Mouse (Mus musculus): ENCODE results near the gene Lrrc2. TPM values are rescaled to one million over a fixed set of nuclear protein-coding genes. Genes with fewer than 3 reads are reported as not detected.

Lrrc2 gene
- polyA plus RNA-seq, 1 experiment from 2014 or later: 0.27 TPM

GRCm38 (mm10) chr9:110988078-110988477, 36.7 kb downstream of the Lrrc2 start:
- DNase-seq (ENCODE audit: low spot score) (no peak), ATAC-seq (replicated peaks; ENCODE audit: low FRiP score) (no peak)
- H3K27me3 ChIP-seq (ENCODE audit: control insufficient read depth, insufficient read depth, low read length): no peaks in the 10 kb centered on the region
- H3K9ac ChIP-seq (ENCODE audit: low read length): no peak overlapping the region
- no peak overlapping the region for H3K27ac ChIP-seq (ENCODE audit: low read depth, low read length)
- WGBS: 86% methylated on average over 3 of the region's 3 CpGs
- H3K4me3 ChIP-seq (ENCODE audit: low read depth, low read length): no peak overlapping the region
- no peaks in the 10 kb centered on the region for H3K4me1 ChIP-seq (replicated peaks; ENCODE audit: control insufficient read depth, insufficient read depth, low read length)
- H3K9me3 ChIP-seq (ENCODE audit: control insufficient read depth, low read length): no peaks in the 10 kb centered on the region
- H3K36me3 ChIP-seq (ENCODE audit: control insufficient read depth, insufficient read depth, low read length): no peaks in the 10 kb centered on the region
- H3K4me2 ChIP-seq (ENCODE audit: low read depth, low read length, severe bottlenecking): no peak overlapping the region

DNA sequence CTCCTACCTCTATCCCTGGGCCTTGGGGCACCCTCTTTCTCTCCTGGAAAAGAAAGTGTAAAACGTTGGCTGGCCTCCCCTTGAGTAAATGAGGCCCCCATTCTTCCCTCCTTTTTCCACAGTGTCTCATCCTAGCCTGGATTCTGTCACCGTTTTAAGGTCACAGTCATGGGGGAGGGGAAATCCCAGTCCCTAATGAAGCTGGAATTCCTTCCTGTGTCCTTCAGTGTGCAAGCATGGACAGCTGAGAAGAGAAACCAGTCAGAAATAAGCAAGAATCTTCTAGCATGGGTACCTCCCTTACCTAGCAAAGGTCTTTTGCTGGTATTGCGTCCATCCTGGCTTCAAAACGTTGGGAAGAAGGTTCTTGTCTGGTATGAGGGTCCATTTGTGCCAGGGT, 37.8 kb downstream of the Lrrc2 start:
- no peak overlapping the region for H3K9ac ChIP-seq (ENCODE audit: low read length)
- ATAC-seq (replicated peaks; ENCODE audit: low FRiP score): no peak
- no peaks in the 10 kb centered on the region for H3K27me3 ChIP-seq (ENCODE audit: control insufficient read depth, insufficient read depth, low read length)
- no peaks in the 10 kb centered on the region for H3K4me1 ChIP-seq (replicated peaks; ENCODE audit: control insufficient read depth, insufficient read depth, low read length)
- H3K4me2 ChIP-seq (ENCODE audit: low read depth, low read length, severe bottlenecking): no peak overlapping the region
- no peaks in the 10 kb centered on the region for H3K36me3 ChIP-seq (ENCODE audit: control insufficient read depth, insufficient read depth, low read length)
- H3K9me3 ChIP-seq (ENCODE audit: control insufficient read depth, low read length): no peaks in the 10 kb centered on the region
- H3K4me3 ChIP-seq (ENCODE audit: low read depth, low read length): no peak overlapping the region
- 70% methylated on average over 4 of the region's 4 CpGs for WGBS
- H3K27ac ChIP-seq (ENCODE audit: low read depth, low read length): no peak overlapping the region
- no peak for DNase-seq (ENCODE audit: low spot score)

DNA sequence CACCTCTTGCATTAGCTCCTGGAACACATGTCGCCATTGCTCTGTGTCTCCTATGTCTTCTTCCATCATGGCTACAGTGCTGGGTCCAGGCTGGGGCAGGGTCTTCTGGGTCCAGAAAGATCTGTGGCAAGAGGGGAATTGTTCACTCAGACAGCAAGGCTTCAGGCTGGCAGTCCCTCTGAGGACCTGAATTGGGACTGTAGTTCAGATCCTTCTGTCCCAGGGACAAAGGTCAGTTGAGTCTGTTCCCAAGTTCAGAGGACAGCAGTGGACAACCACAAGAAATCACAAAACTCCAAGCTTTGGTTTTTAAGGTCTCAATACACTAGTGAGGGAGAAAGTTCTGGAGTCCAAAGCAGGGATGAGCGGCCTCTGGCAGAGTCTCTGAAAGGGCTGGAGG, 38.2 kb downstream of the Lrrc2 start:
- ATAC-seq (replicated peaks; ENCODE audit: low FRiP score): no peak
- no peak overlapping the region for H3K4me3 ChIP-seq (ENCODE audit: low read depth, low read length)
- no peak for DNase-seq (ENCODE audit: low spot score)
- no peaks in the 10 kb centered on the region for H3K27me3 ChIP-seq (ENCODE audit: control insufficient read depth, insufficient read depth, low read length)
- no peaks in the 10 kb centered on the region for H3K4me1 ChIP-seq (replicated peaks; ENCODE audit: control insufficient read depth, insufficient read depth, low read length)
- H3K36me3 ChIP-seq (ENCODE audit: control insufficient read depth, insufficient read depth, low read length): no peaks in the 10 kb centered on the region
- H3K27ac ChIP-seq (ENCODE audit: low read depth, low read length): no peak overlapping the region
- 91% methylated on average over 2 of the region's 2 CpGs for WGBS
- H3K9me3 ChIP-seq (ENCODE audit: control insufficient read depth, low read length): no peaks in the 10 kb centered on the region
- H3K9ac ChIP-seq (ENCODE audit: low read length): no peak overlapping the region
- H3K4me2 ChIP-seq (ENCODE audit: low read depth, low read length, severe bottlenecking): no peak overlapping the region

- Histone ChIP-seq H3K27ac (ENCODE audit: low read depth, low read length) (no peak within 1 kb of the TSS), H3K9ac (ENCODE audit: low read length) (no peak within 1 kb of the TSS), H3K27me3 (ENCODE audit: control insufficient read depth, insufficient read depth, low read length) (no peaks in the 10 kb centered on the region), H3K4me2 (ENCODE audit: low read depth, low read length, severe bottlenecking) (no peak within 1 kb of the TSS), H3K4me3 (ENCODE audit: low read depth, low read length) (no peak within 1 kb of the TSS), H3K4me1 (replicated peaks; ENCODE audit: control insufficient read depth, insufficient read depth, low read length) (no peaks in the 10 kb centered on the region), H3K9me3 (ENCODE audit: control insufficient read depth, low read length) (no peaks in the 10 kb centered on the region), H3K36me3 (ENCODE audit: control insufficient read depth, insufficient read depth, low read length) (no peaks in the 10 kb centered on the region)
- WGBS: 78% methylated on average over 6 of the region's 6 CpGs
- DNase-seq (ENCODE audit: low spot score) (no peak), ATAC-seq (replicated peaks; ENCODE audit: low FRiP score) (no peak)
Measured at GRCm38 (mm10) chr9:110990204-110990603, 38.9 kb downstream of the Lrrc2 start, which contains the start of gene Rtp3. Gene Rtp3, minus strand, starts transcription at chr9:110990583.

- WGBS: 43% methylated on average over 3 of the region's 3 CpGs
- Histone ChIP-seq H3K4me1 (replicated peaks; ENCODE audit: control insufficient read depth, insufficient read depth, low read length) (no peaks in the 10 kb centered on the region), H3K4me2 (ENCODE audit: low read depth, low read length, severe bottlenecking) (no peak overlapping the region), H3K4me3 (ENCODE audit: low read depth, low read length) (no peak overlapping the region), H3K27ac (ENCODE audit: low read depth, low read length) (no peak overlapping the region), H3K27me3 (ENCODE audit: control insufficient read depth, insufficient read depth, low read length) (no peaks in the 10 kb centered on the region), H3K9me3 (ENCODE audit: control insufficient read depth, low read length) (no peaks in the 10 kb centered on the region), H3K9ac (ENCODE audit: low read length) (no peak overlapping the region), H3K36me3 (ENCODE audit: control insufficient read depth, insufficient read depth, low read length) (no peaks in the 10 kb centered on the region)
- no peak for ATAC-seq (replicated peaks; ENCODE audit: low FRiP score)
- DNase-seq (ENCODE audit: low spot score): no peak
Measured at GRCm38 (mm10) chr9:110993281-110993709, 42.0 kb downstream of the Lrrc2 start.

- H3K4me3 ChIP-seq (ENCODE audit: low read depth, low read length): peak overlapping the region; percentile 24
- 9% methylated on average over 13 of the region's 13 CpGs for WGBS
- peak overlapping the region; percentile 20; the same call in 1 of the 2 replicates for H3K9ac ChIP-seq (ENCODE audit: low read length)
- peak overlapping the region; percentile 40; the same call in 1 of the 2 replicates for H3K4me2 ChIP-seq (ENCODE audit: low read depth, low read length, severe bottlenecking)
- H3K27me3 ChIP-seq (ENCODE audit: control insufficient read depth, insufficient read depth, low read length): no peaks in the 10 kb centered on the region
- DNase-seq (ENCODE audit: low spot score) (peak; percentile 84), ATAC-seq (replicated peaks; ENCODE audit: low FRiP score) (peak; percentile 85)
- H3K36me3 ChIP-seq (ENCODE audit: control insufficient read depth, insufficient read depth, low read length): no peaks in the 10 kb centered on the region
- H3K4me1 ChIP-seq (replicated peaks; ENCODE audit: control insufficient read depth, insufficient read depth, low read length): no peaks in the 10 kb centered on the region
- H3K9me3 ChIP-seq (ENCODE audit: control insufficient read depth, low read length): no peaks in the 10 kb centered on the region
- no peak overlapping the region for H3K27ac ChIP-seq (ENCODE audit: low read depth, low read length)
Measured at GRCm38 (mm10) chr9:110994716-110995172, 43.4 kb downstream of the Lrrc2 start.

DNA sequence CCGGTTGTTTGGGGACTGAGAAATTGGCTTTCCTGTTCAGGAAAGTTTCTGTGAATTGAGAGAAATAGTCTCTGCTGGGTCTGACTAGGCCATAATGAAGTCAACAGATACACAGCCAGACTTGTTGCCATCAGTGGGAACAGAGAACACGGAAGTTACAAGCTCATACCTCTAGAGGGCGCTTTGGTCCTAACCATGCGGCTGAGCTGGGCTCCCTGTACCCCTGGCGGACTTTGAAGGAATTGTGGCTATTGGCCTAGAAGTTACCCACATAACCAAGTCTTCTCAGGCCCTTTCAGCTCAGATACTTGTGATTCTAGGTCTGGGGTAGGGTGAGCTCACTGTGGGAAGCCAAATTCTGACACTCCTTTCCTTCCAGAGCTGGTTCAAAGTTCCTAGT, 45.9 kb downstream of the Lrrc2 start:
- Histone ChIP-seq H3K4me1 (replicated peaks; ENCODE audit: control insufficient read depth, insufficient read depth, low read length) (no peaks in the 10 kb centered on the region), H3K9ac (ENCODE audit: low read length) (no peak overlapping the region), H3K4me3 (ENCODE audit: low read depth, low read length) (no peak overlapping the region), H3K27me3 (ENCODE audit: control insufficient read depth, insufficient read depth, low read length) (no peaks in the 10 kb centered on the region), H3K4me2 (ENCODE audit: low read depth, low read length, severe bottlenecking) (no peak overlapping the region), H3K9me3 (ENCODE audit: control insufficient read depth, low read length) (no peaks in the 10 kb centered on the region), H3K36me3 (ENCODE audit: control insufficient read depth, insufficient read depth, low read length) (no peaks in the 10 kb centered on the region), H3K27ac (ENCODE audit: low read depth, low read length) (no peak overlapping the region)
- 2% methylated on average over 5 of the region's 5 CpGs for WGBS
- ATAC-seq (replicated peaks; ENCODE audit: low FRiP score) (peak; percentile 43; the same call in 1 of the 2 replicates), DNase-seq (ENCODE audit: low spot score) (peak; percentile 74)

- H3K4me1 ChIP-seq (replicated peaks; ENCODE audit: control insufficient read depth, insufficient read depth, low read length): no peaks in the 10 kb centered on the region
- H3K27me3 ChIP-seq (ENCODE audit: control insufficient read depth, insufficient read depth, low read length): no peaks in the 10 kb centered on the region
- H3K4me2 ChIP-seq (ENCODE audit: low read depth, low read length, severe bottlenecking): no peak overlapping the region
- 100% methylated on average over 2 of the region's 2 CpGs for WGBS
- no peak overlapping the region for H3K9ac ChIP-seq (ENCODE audit: low read length)
- H3K9me3 ChIP-seq (ENCODE audit: control insufficient read depth, low read length): no peaks in the 10 kb centered on the region
- DNase-seq (ENCODE audit: low spot score) (no peak), ATAC-seq (replicated peaks; ENCODE audit: low FRiP score) (no peak)
- no peaks in the 10 kb centered on the region for H3K36me3 ChIP-seq (ENCODE audit: control insufficient read depth, insufficient read depth, low read length)
- no peak overlapping the region for H3K27ac ChIP-seq (ENCODE audit: low read depth, low read length)
- no peak overlapping the region for H3K4me3 ChIP-seq (ENCODE audit: low read depth, low read length)
Measured at GRCm38 (mm10) chr9:110999056-110999455, 47.7 kb downstream of the Lrrc2 start.

GRCm38 (mm10) chr9:110999856-111000255, 48.5 kb downstream of the Lrrc2 start:
- ATAC-seq (replicated peaks; ENCODE audit: low FRiP score): no peak
- no peaks in the 10 kb centered on the region for H3K36me3 ChIP-seq (ENCODE audit: control insufficient read depth, insufficient read depth, low read length)
- no peaks in the 10 kb centered on the region for H3K4me1 ChIP-seq (replicated peaks; ENCODE audit: control insufficient read depth, insufficient read depth, low read length)
- H3K4me3 ChIP-seq (ENCODE audit: low read depth, low read length): no peak overlapping the region
- no peak overlapping the region for H3K9ac ChIP-seq (ENCODE audit: low read length)
- no peak for DNase-seq (ENCODE audit: low spot score)
- H3K27ac ChIP-seq (ENCODE audit: low read depth, low read length): no peak overlapping the region
- WGBS: 87% methylated on average over 10 of the region's 10 CpGs
- no peaks in the 10 kb centered on the region for H3K27me3 ChIP-seq (ENCODE audit: control insufficient read depth, insufficient read depth, low read length)
- no peaks in the 10 kb centered on the region for H3K9me3 ChIP-seq (ENCODE audit: control insufficient read depth, low read length)
- no peak overlapping the region for H3K4me2 ChIP-seq (ENCODE audit: low read depth, low read length, severe bottlenecking)

Measured in forebrain, embryonic 11.5 days (tissue).